Mouse (Mus musculus) limb, embryonic 11.5 days (tissue): ENCODE results near the gene Sapcd1. TPM values are rescaled to one million over a fixed set of nuclear protein-coding genes. Genes with fewer than 3 reads are reported as not detected.

Experiments
- ATAC-seq: fragments of 200-750 bp; cut with Nextera tagmentation; 2 replicates; pipeline ENCODE4 v1.8.0; 2017; ENCODE audit warnings: low read depth; ENCODE audit not compliant: insufficient number of reproducible peaks, low FRiP score, low TSS enrichment
- DNase-seq: peaks from one replicate; pipeline ENCODE4 v3.0.0-alpha.2; 2015; ENCODE audit warnings: low spot score
- H3K27ac ChIP-seq: fragments of 300-500 bp; sonication (generic); replicated peaks from 2 replicates; pipeline ENCODE4 v1.5.1; 2014; ENCODE audit warnings: low read depth, mild to moderate bottlenecking, low read length
- H3K27me3 ChIP-seq: fragments of 300-500 bp; sonication (generic); 2 replicates; pipeline ENCODE4 v1.6.1; 2014; ENCODE audit warnings: mild to moderate bottlenecking, low read length, mixed read lengths; ENCODE audit not compliant: control insufficient read depth, insufficient read depth
- H3K36me3 ChIP-seq: fragments of 300-500 bp; sonication (generic); 2 replicates; pipeline ENCODE4 v1.6.1; 2014; ENCODE audit warnings: mild to moderate bottlenecking, low read length, moderate library complexity, mixed read lengths; ENCODE audit not compliant: control insufficient read depth, insufficient read depth
- H3K4me1 ChIP-seq: fragments of 300-500 bp; sonication (generic); 2 replicates; pipeline ENCODE4 v1.6.1; 2014; ENCODE audit warnings: low read length, mixed read lengths; ENCODE audit not compliant: control insufficient read depth, insufficient read depth
- H3K4me2 ChIP-seq: fragments of 300-500 bp; sonication (generic); 2 replicates; pipeline ENCODE4 v1.6.1; 2014; ENCODE audit warnings: low read depth, mild to moderate bottlenecking, moderate library complexity; ENCODE audit not compliant: severe bottlenecking
- H3K4me3 ChIP-seq: fragments of 300-500 bp; sonication (generic); 2 replicates; pipeline ENCODE4 v1.5.1; 2014; ENCODE audit warnings: low read depth, low read length
- H3K9ac ChIP-seq: fragments of 300-500 bp; sonication (generic); 2 replicates; pipeline ENCODE4 v1.6.1; 2014; ENCODE audit warnings: mild to moderate bottlenecking, low read length
- H3K9me3 ChIP-seq: fragments of 300-500 bp; sonication (generic); 2 replicates; pipeline ENCODE4 v1.6.1; 2016; ENCODE audit warnings: low read length; ENCODE audit not compliant: control insufficient read depth
- WGBS: fragments of 180-500 bp; shearing (Covaris S2); extraction: QIAGEN DNeasy Blood & Tissue Kit; methylation state at CpG from one replicate; pipeline ENCODE4 v1.1.7; 2014; 5-methylcytosine and 5-hydroxymethylcytosine counted together
- polyA plus RNA-seq: library from polyadenylated mRNA; unstranded; fragments of >200 nt; fragmentation: Nextera tagmentation; extraction: Ambion mirVana; gene quantifications from 2 replicates; pipeline ENCODE4 v1.2.1, GENCODE M21; 2014

The Sapcd1 gene
- polyA plus RNA-seq, 1 experiment from 2014 or later: 1.4 TPM

- no peak overlapping the region for H3K9ac ChIP-seq
Measured at GRCm38 (mm10) chr17:35028315-35028714, 499 bp upstream of the Sapcd1 start.

GRCm38 (mm10) chr17:35026206-35026605 lies 1.6 kb downstream of the Sapcd1 start:
- Histone ChIP-seq H3K4me1 (peaks cover 10% of the 10 kb centered on the region), H3K36me3 (no peaks in the 10 kb centered on the region), H3K27me3 (no peaks in the 10 kb centered on the region), H3K27ac (no peak overlapping the region), H3K4me3 (no peak overlapping the region), H3K9me3 (no peaks in the 10 kb centered on the region), H3K9ac (no peak overlapping the region; the same call in 1 of the 2 replicates), H3K4me2 (no peak overlapping the region)
- ATAC-seq: no peak
- WGBS: 84% methylated on average over 5 of the region's 5 CpGs
- no peak for DNase-seq

More at GRCm38 (mm10) chr17:35028315-35028714, 499 bp upstream of the Sapcd1 start:
- Histone ChIP-seq H3K4me3 (no peak overlapping the region), H3K4me2 (no peak overlapping the region), H3K27me3 (no peaks in the 10 kb centered on the region), H3K27ac (no peak overlapping the region), H3K36me3 (no peaks in the 10 kb centered on the region), H3K4me1 (peaks cover 8% of the 10 kb centered on the region), H3K9me3 (no peaks in the 10 kb centered on the region)
- ATAC-seq (no peak), DNase-seq (no peak)
- WGBS: 83% methylated on average over 2 of the region's 2 CpGs

GRCm38 (mm10) chr17:35024691-35025488 lies 2.9 kb downstream of the Sapcd1 start:
- Histone ChIP-seq H3K36me3 (no peaks in the 10 kb centered on the region), H3K9me3 (no peaks in the 10 kb centered on the region), H3K4me1 (peaks cover 10% of the 10 kb centered on the region), H3K27me3 (no peaks in the 10 kb centered on the region), H3K27ac (no peak overlapping the region), H3K9ac (no peak overlapping the region), H3K4me2 (no peak overlapping the region), H3K4me3 (no peak overlapping the region)
- 68% methylated on average over 6 of the region's 10 CpGs for WGBS
- DNase-seq (no peak), ATAC-seq (no peak)

- peaks cover 6% of the 10 kb centered on the region for H3K4me1 ChIP-seq
- DNase-seq: no peak
Measured at GRCm38 (mm10) chr17:35024261-35024660, 3.6 kb downstream of the Sapcd1 start.

GRCm38 (mm10) chr17:35023756-35024155 lies 4.1 kb downstream of the Sapcd1 start:
- no peak overlapping the region for H3K9ac ChIP-seq
- no peak overlapping the region for H3K4me3 ChIP-seq
- peaks cover 6% of the 10 kb centered on the region for H3K4me1 ChIP-seq
- ATAC-seq (no peak), DNase-seq (no peak)
- H3K9me3 ChIP-seq: no peaks in the 10 kb centered on the region
- H3K27me3 ChIP-seq: no peaks in the 10 kb centered on the region
- H3K27ac ChIP-seq: no peak overlapping the region
- H3K4me2 ChIP-seq: no peak overlapping the region
- 70% methylated on average over 4 of the region's 4 CpGs for WGBS
- H3K36me3 ChIP-seq: no peaks in the 10 kb centered on the region

More at GRCm38 (mm10) chr17:35024261-35024660, 3.6 kb downstream of the Sapcd1 start:
- H3K4me3 ChIP-seq: no peak overlapping the region
- no peak overlapping the region for H3K4me2 ChIP-seq
- no peaks in the 10 kb centered on the region for H3K9me3 ChIP-seq
- no peak overlapping the region for H3K9ac ChIP-seq
- H3K36me3 ChIP-seq: no peaks in the 10 kb centered on the region
- H3K27me3 ChIP-seq: no peaks in the 10 kb centered on the region
- WGBS: 67% methylated on average over 13 of the region's 13 CpGs
- no peak for ATAC-seq
- no peak overlapping the region for H3K27ac ChIP-seq

- no peak for DNase-seq
- no peak overlapping the region for H3K9ac ChIP-seq
- no peak overlapping the region for H3K4me3 ChIP-seq
- H3K36me3 ChIP-seq: no peaks in the 10 kb centered on the region
- no peaks in the 10 kb centered on the region for H3K27me3 ChIP-seq
- ATAC-seq: no peak
- H3K9me3 ChIP-seq: no peaks in the 10 kb centered on the region
- no peak overlapping the region for H3K4me2 ChIP-seq
- WGBS: 81% methylated on average over 5 of the region's 5 CpGs
- H3K4me1 ChIP-seq: peaks cover 6% of the 10 kb centered on the region
- H3K27ac ChIP-seq: no peak overlapping the region
Measured at GRCm38 (mm10) chr17:35023221-35023620, 4.6 kb downstream of the Sapcd1 start.

- Histone ChIP-seq H3K4me1 (peaks cover 6% of the 10 kb centered on the region), H3K9me3 (no peaks in the 10 kb centered on the region), H3K36me3 (no peaks in the 10 kb centered on the region), H3K4me2 (no peak overlapping the region), H3K4me3 (no peak overlapping the region), H3K9ac (no peak overlapping the region), H3K27ac (no peak overlapping the region), H3K27me3 (no peaks in the 10 kb centered on the region)
- 96% methylated on average over 8 of the region's 8 CpGs for WGBS
- no peak for ATAC-seq
- no peak for DNase-seq
Measured at GRCm38 (mm10) chr17:35022541-35023060, 5.2 kb downstream of the Sapcd1 start.

- WGBS: 70% methylated on average over 6 of the region's 6 CpGs
- Histone ChIP-seq H3K27ac (no peak overlapping the region), H3K27me3 (no peaks in the 10 kb centered on the region), H3K4me3 (no peak overlapping the region), H3K36me3 (no peaks in the 10 kb centered on the region), H3K9ac (no peak overlapping the region), H3K4me2 (peak overlapping the region; percentile 22; the same call in 1 of the 2 replicates), H3K9me3 (no peaks in the 10 kb centered on the region), H3K4me1 (0 out of 2 replicates have a peak, but pooled peaks cover 2% of the 10 kb centered on the region)
- DNase-seq (no peak), ATAC-seq (no peak)
Measured at GRCm38 (mm10) chr17:35021842-35022477, 5.9 kb downstream of the Sapcd1 start.
